Mouse (Mus musculus): ENCODE results near the gene Arrdc1.

Gene Arrdc1

GRCm38 (mm10) chr2:24925284-24925683 is 9.8 kb downstream of the Arrdc1 start:
- no peak for DNase-seq (ENCODE audit: extremely low read depth, low read depth)

GRCm38 (mm10) chr2:24923561-24923960 is 11.5 kb downstream of the Arrdc1 start:
- DNase-seq (ENCODE audit: extremely low read depth, low read depth), result no peak

GRCm38 (mm10) chr2:24919839-24920175 is 15.2 kb downstream of the Arrdc1 start:
- no peak for DNase-seq (ENCODE audit: extremely low read depth, low read depth)

GRCm38 (mm10) chr2:24918930-24919838 is 15.9 kb downstream of the Arrdc1 start, which contains the start of gene Ehmt1:
Gene Ehmt1, minus strand, starts transcription at chr2:24919614.
- DNase-seq (ENCODE audit: extremely low read depth, low read depth), result peak; percentile 68

- no peak for DNase-seq (ENCODE audit: extremely low read depth, low read depth)
Observed at GRCm38 (mm10) chr2:24914762-24915161, 20.3 kb downstream of the Arrdc1 start.

GRCm38 (mm10) chr2:24912589-24912988 is 22.5 kb downstream of the Arrdc1 start:
- no peak for DNase-seq (ENCODE audit: extremely low read depth, low read depth)

- no peak for DNase-seq (ENCODE audit: extremely low read depth, low read depth)
Observed at GRCm38 (mm10) chr2:24912189-24912588, 22.9 kb downstream of the Arrdc1 start.

- peak; percentile 66 for DNase-seq (ENCODE audit: extremely low read depth, low read depth)
Observed at GRCm38 (mm10) chr2:24910481-24910880, 24.6 kb downstream of the Arrdc1 start.

- no peak for DNase-seq (ENCODE audit: extremely low read depth, low read depth)
Observed at GRCm38 (mm10) chr2:24905653-24906155, 29.3 kb downstream of the Arrdc1 start.

GRCm38 (mm10) chr2:24904823-24905652 is 30.0 kb downstream of the Arrdc1 start:
- DNase-seq (ENCODE audit: extremely low read depth, low read depth), result no peak

- no peak for DNase-seq (ENCODE audit: extremely low read depth, low read depth)
Observed at GRCm38 (mm10) chr2:24902999-24903398, 32.1 kb downstream of the Arrdc1 start.

- DNase-seq (ENCODE audit: extremely low read depth, low read depth), result no peak
Observed at GRCm38 (mm10) chr2:24901055-24901454, 34.0 kb downstream of the Arrdc1 start.

- DNase-seq (ENCODE audit: extremely low read depth, low read depth), result no peak
Observed at GRCm38 (mm10) chr2:24899292-24899691, 35.8 kb downstream of the Arrdc1 start.

- DNase-seq (ENCODE audit: extremely low read depth, low read depth), result no peak
Observed at GRCm38 (mm10) chr2:24896761-24897160, 38.3 kb downstream of the Arrdc1 start.

GRCm38 (mm10) chr2:24894211-24894610 is 40.8 kb downstream of the Arrdc1 start:
- DNase-seq (ENCODE audit: extremely low read depth, low read depth), result no peak

- no peak for DNase-seq (ENCODE audit: extremely low read depth, low read depth)
Observed at GRCm38 (mm10) chr2:24892318-24892717, 42.7 kb downstream of the Arrdc1 start.

GRCm38 (mm10) chr2:24890541-24891447 is 44.3 kb downstream of the Arrdc1 start:
- no peak for DNase-seq (ENCODE audit: extremely low read depth, low read depth)

- no peak for DNase-seq (ENCODE audit: extremely low read depth, low read depth)
Observed at GRCm38 (mm10) chr2:24888895-24889294, 46.2 kb downstream of the Arrdc1 start.

GRCm38 (mm10) chr2:24880686-24881085 is 54.4 kb downstream of the Arrdc1 start:
- DNase-seq (ENCODE audit: extremely low read depth, low read depth), result no peak

Data from MEL-GATA-1-ER (cell line).